Mouse (Mus musculus): ENCODE measurements around the gene Atp2b2. TPM values are rescaled to one million over a fixed set of nuclear protein-coding genes. Genes with fewer than 3 reads are reported as not detected.

The Atp2b2 gene
- polyA plus RNA-seq (2014; fragmentation: Nextera tagmentation; extraction: Ambion mirVana) = 0.07 and 0.09 TPM in 2 replicates

- 26% methylated on average over 12 of the region's 12 CpGs for WGBS
- H3K27ac ChIP-seq (replicated peaks; ENCODE audit: low read depth, low read length) = no peak within 1 kb of the TSS
- no peak within 1 kb of the TSS for H3K9ac ChIP-seq (ENCODE audit: low read length)
- no peaks in the 10 kb centered on the region for H3K9me3 ChIP-seq (ENCODE audit: control insufficient read depth, low read length)
- no peak for DNase-seq (ENCODE audit: low spot score)
- H3K27me3 ChIP-seq (ENCODE audit: control insufficient read depth, insufficient read depth, low read length) = peaks cover 45% of the 10 kb centered on the region
- no peak for ATAC-seq (ENCODE audit: insufficient number of reproducible peaks, low FRiP score, low TSS enrichment, low read depth)
- peak within 1 kb of the TSS; percentile 36 for H3K4me3 ChIP-seq (ENCODE audit: low read depth, low read length)
- no peaks in the 10 kb centered on the region for H3K36me3 ChIP-seq (ENCODE audit: control insufficient read depth, insufficient read depth, low read length)
- peak within 1 kb of the TSS; percentile 87 for H3K4me2 ChIP-seq (ENCODE audit: low read depth, severe bottlenecking)
- H3K4me1 ChIP-seq (ENCODE audit: control insufficient read depth, insufficient read depth, low read length) = no peaks in the 10 kb centered on the region
Measured at GRCm38 (mm10) chr6:114042332-114042731, at the start of gene Atp2b2. Gene Atp2b2, minus strand, starts transcription at chr6:114042613.

GRCm38 (mm10) chr6:114089626-114090025 lies 47.2 kb upstream of the Atp2b2 start:
- Histone ChIP-seq H3K4me3 (ENCODE audit: low read depth, low read length) (no peak overlapping the region), H3K9me3 (ENCODE audit: control insufficient read depth, low read length) (no peaks in the 10 kb centered on the region), H3K4me1 (ENCODE audit: control insufficient read depth, insufficient read depth, low read length) (no peaks in the 10 kb centered on the region), H3K9ac (ENCODE audit: low read length) (no peak overlapping the region), H3K27ac (replicated peaks; ENCODE audit: low read depth, low read length) (no peak overlapping the region), H3K36me3 (ENCODE audit: control insufficient read depth, insufficient read depth, low read length) (no peaks in the 10 kb centered on the region), H3K4me2 (ENCODE audit: low read depth, severe bottlenecking) (no peak overlapping the region), H3K27me3 (ENCODE audit: control insufficient read depth, insufficient read depth, low read length) (0 out of 2 replicates have a peak, but pooled peaks cover 3% of the 10 kb centered on the region)
- ATAC-seq (ENCODE audit: insufficient number of reproducible peaks, low FRiP score, low TSS enrichment, low read depth) (no peak), DNase-seq (ENCODE audit: low spot score) (peak; percentile 85)
- WGBS = 24% methylated on average over 5 of the region's 5 CpGs

DNA sequence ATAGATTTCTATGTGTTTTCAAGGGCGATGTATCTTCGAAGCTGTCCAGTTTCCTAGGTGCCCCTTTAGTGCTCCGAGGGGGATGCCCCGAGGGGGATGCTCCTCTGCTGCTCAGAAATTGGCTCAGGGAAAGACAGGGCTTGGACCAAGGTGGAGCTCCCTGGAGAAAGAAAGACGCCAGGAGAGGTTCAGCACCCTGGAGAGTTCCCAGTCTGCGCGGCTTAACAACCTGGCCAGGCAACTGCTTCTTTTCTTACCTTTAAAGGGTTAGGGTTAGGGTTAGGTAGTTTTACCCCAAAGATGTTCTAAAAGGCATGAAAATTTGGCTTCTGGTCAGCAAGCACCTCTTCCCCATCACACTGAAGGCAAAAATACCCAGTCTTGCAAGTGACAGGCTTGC lies 44.7 kb upstream of the Atp2b2 start:
- no peak overlapping the region for H3K9ac ChIP-seq (ENCODE audit: low read length)
- no peaks in the 10 kb centered on the region for H3K9me3 ChIP-seq (ENCODE audit: control insufficient read depth, low read length)
- 0 out of 2 replicates have a peak, but pooled peaks cover 3% of the 10 kb centered on the region for H3K27me3 ChIP-seq (ENCODE audit: control insufficient read depth, insufficient read depth, low read length)
- ATAC-seq (ENCODE audit: insufficient number of reproducible peaks, low FRiP score, low TSS enrichment, low read depth) = no peak
- no peaks in the 10 kb centered on the region for H3K4me1 ChIP-seq (ENCODE audit: control insufficient read depth, insufficient read depth, low read length)
- H3K36me3 ChIP-seq (ENCODE audit: control insufficient read depth, insufficient read depth, low read length) = no peaks in the 10 kb centered on the region
- H3K27ac ChIP-seq (replicated peaks; ENCODE audit: low read depth, low read length) = no peak overlapping the region
- H3K4me2 ChIP-seq (ENCODE audit: low read depth, severe bottlenecking) = no peak overlapping the region
- H3K4me3 ChIP-seq (ENCODE audit: low read depth, low read length) = no peak overlapping the region
- 19% methylated on average over 7 of the region's 7 CpGs for WGBS
- DNase-seq (ENCODE audit: low spot score) = peak; percentile 86

- H3K4me3 ChIP-seq (ENCODE audit: low read depth, low read length) = no peak overlapping the region
- H3K4me2 ChIP-seq (ENCODE audit: low read depth, severe bottlenecking) = no peak overlapping the region
- ATAC-seq (ENCODE audit: insufficient number of reproducible peaks, low FRiP score, low TSS enrichment, low read depth) (no peak), DNase-seq (ENCODE audit: low spot score) (no peak)
- H3K9ac ChIP-seq (ENCODE audit: low read length) = no peak overlapping the region
- H3K36me3 ChIP-seq (ENCODE audit: control insufficient read depth, insufficient read depth, low read length) = no peaks in the 10 kb centered on the region
- H3K27me3 ChIP-seq (ENCODE audit: control insufficient read depth, insufficient read depth, low read length) = no peaks in the 10 kb centered on the region
- no peak overlapping the region for H3K27ac ChIP-seq (replicated peaks; ENCODE audit: low read depth, low read length)
- no peaks in the 10 kb centered on the region for H3K4me1 ChIP-seq (ENCODE audit: control insufficient read depth, insufficient read depth, low read length)
- no peaks in the 10 kb centered on the region for H3K9me3 ChIP-seq (ENCODE audit: control insufficient read depth, low read length)
Measured at GRCm38 (mm10) chr6:114078556-114078955, 36.1 kb upstream of the Atp2b2 start.

DNA sequence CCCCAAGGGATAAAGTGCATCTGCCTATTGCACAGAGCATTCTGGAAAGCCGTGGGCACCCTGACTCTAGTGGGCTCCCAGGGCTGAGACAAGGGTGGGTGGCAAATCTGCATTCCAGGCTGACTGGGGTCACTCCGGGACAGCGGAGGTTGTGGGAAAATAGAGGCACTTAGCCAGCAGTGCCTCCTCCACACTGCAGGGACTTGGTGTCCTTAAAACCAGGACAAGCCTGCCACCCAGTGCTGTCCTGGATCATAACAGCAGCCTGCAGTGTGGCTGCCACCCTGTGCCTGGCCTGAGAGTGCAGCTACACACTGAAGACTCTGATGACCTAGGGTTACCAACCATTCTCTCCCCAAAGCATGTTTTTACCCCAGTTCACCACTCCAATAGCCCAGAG lies 34.1 kb upstream of the Atp2b2 start:
- H3K4me2 ChIP-seq (ENCODE audit: low read depth, severe bottlenecking) = no peak overlapping the region
- H3K27ac ChIP-seq (replicated peaks; ENCODE audit: low read depth, low read length) = no peak overlapping the region
- H3K27me3 ChIP-seq (ENCODE audit: control insufficient read depth, insufficient read depth, low read length) = no peaks in the 10 kb centered on the region
- H3K36me3 ChIP-seq (ENCODE audit: control insufficient read depth, insufficient read depth, low read length) = no peaks in the 10 kb centered on the region
- no peaks in the 10 kb centered on the region for H3K9me3 ChIP-seq (ENCODE audit: control insufficient read depth, low read length)
- DNase-seq (ENCODE audit: low spot score) (no peak), ATAC-seq (ENCODE audit: insufficient number of reproducible peaks, low FRiP score, low TSS enrichment, low read depth) (no peak)
- H3K4me3 ChIP-seq (ENCODE audit: low read depth, low read length) = no peak overlapping the region
- WGBS = 69% methylated on average over 3 of the region's 3 CpGs
- no peak overlapping the region for H3K9ac ChIP-seq (ENCODE audit: low read length)
- no peaks in the 10 kb centered on the region for H3K4me1 ChIP-seq (ENCODE audit: control insufficient read depth, insufficient read depth, low read length)

GRCm38 (mm10) chr6:114076061-114076460 lies 33.6 kb upstream of the Atp2b2 start:
- DNase-seq (ENCODE audit: low spot score) (no peak), ATAC-seq (ENCODE audit: insufficient number of reproducible peaks, low FRiP score, low TSS enrichment, low read depth) (no peak)
- no peak overlapping the region for H3K4me3 ChIP-seq (ENCODE audit: low read depth, low read length)
- H3K36me3 ChIP-seq (ENCODE audit: control insufficient read depth, insufficient read depth, low read length) = no peaks in the 10 kb centered on the region
- 57% methylated on average over 5 of the region's 5 CpGs for WGBS
- H3K9ac ChIP-seq (ENCODE audit: low read length) = no peak overlapping the region
- no peaks in the 10 kb centered on the region for H3K27me3 ChIP-seq (ENCODE audit: control insufficient read depth, insufficient read depth, low read length)
- H3K4me2 ChIP-seq (ENCODE audit: low read depth, severe bottlenecking) = no peak overlapping the region
- no peaks in the 10 kb centered on the region for H3K4me1 ChIP-seq (ENCODE audit: control insufficient read depth, insufficient read depth, low read length)
- H3K27ac ChIP-seq (replicated peaks; ENCODE audit: low read depth, low read length) = no peak overlapping the region
- H3K9me3 ChIP-seq (ENCODE audit: control insufficient read depth, low read length) = no peaks in the 10 kb centered on the region

DNA sequence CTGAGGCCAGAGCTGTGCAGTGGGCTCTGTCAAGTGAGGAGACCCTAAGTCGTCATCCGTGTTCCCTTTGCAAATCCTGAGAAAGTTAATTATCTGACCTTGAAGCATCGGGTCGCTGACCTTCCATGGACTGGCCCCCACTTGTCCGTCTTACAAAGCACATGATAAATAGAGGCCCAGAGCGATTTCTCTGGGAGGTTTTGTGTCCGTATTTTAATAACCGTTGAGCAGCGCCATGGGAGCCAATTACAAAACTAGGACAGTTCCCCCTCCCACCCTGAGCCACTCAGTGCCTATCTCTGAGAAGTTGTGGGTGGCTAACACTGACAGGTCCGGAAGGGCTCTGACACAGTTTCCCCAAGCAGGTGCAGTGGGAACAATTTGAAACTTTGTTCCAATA lies 32.5 kb upstream of the Atp2b2 start:
- Histone ChIP-seq H3K4me1 (ENCODE audit: control insufficient read depth, insufficient read depth, low read length) (no peaks in the 10 kb centered on the region), H3K4me3 (ENCODE audit: low read depth, low read length) (no peak overlapping the region), H3K4me2 (ENCODE audit: low read depth, severe bottlenecking) (no peak overlapping the region), H3K36me3 (ENCODE audit: control insufficient read depth, insufficient read depth, low read length) (no peaks in the 10 kb centered on the region), H3K9ac (ENCODE audit: low read length) (no peak overlapping the region), H3K9me3 (ENCODE audit: control insufficient read depth, low read length) (no peaks in the 10 kb centered on the region), H3K27me3 (ENCODE audit: control insufficient read depth, insufficient read depth, low read length) (no peaks in the 10 kb centered on the region), H3K27ac (replicated peaks; ENCODE audit: low read depth, low read length) (no peak overlapping the region)
- ATAC-seq (ENCODE audit: insufficient number of reproducible peaks, low FRiP score, low TSS enrichment, low read depth) = no peak
- WGBS = 78% methylated on average over 10 of the region's 10 CpGs
- no peak for DNase-seq (ENCODE audit: low spot score)

DNA sequence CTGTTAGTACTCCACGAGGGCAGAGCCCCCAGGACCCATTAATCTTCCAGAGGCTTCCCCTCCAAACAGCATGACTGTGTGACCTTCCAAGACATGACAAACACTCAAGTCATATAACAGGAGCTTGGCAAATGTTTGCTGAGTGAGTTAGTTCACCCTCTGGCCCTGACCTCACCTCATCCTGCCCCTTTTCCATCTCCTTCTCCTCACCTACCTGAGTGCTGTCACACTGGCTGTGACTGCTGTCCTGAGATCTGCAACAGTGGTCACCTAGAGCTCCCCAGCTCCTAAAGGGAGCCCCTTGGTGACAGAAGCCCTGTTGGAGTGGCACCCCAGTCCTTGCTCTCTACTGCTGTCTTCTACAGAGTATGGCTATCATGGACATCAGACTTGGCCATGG lies 31.8 kb upstream of the Atp2b2 start:
- Histone ChIP-seq H3K9me3 (ENCODE audit: control insufficient read depth, low read length) (no peaks in the 10 kb centered on the region), H3K36me3 (ENCODE audit: control insufficient read depth, insufficient read depth, low read length) (no peaks in the 10 kb centered on the region), H3K27ac (replicated peaks; ENCODE audit: low read depth, low read length) (no peak overlapping the region), H3K27me3 (ENCODE audit: control insufficient read depth, insufficient read depth, low read length) (no peaks in the 10 kb centered on the region), H3K4me1 (ENCODE audit: control insufficient read depth, insufficient read depth, low read length) (no peaks in the 10 kb centered on the region), H3K4me3 (ENCODE audit: low read depth, low read length) (no peak overlapping the region), H3K9ac (ENCODE audit: low read length) (no peak overlapping the region), H3K4me2 (ENCODE audit: low read depth, severe bottlenecking) (no peak overlapping the region)
- DNase-seq (ENCODE audit: low spot score) (no peak), ATAC-seq (ENCODE audit: insufficient number of reproducible peaks, low FRiP score, low TSS enrichment, low read depth) (no peak)
- WGBS = 22% methylated on average over 1 of the region's 1 CpGs

DNA sequence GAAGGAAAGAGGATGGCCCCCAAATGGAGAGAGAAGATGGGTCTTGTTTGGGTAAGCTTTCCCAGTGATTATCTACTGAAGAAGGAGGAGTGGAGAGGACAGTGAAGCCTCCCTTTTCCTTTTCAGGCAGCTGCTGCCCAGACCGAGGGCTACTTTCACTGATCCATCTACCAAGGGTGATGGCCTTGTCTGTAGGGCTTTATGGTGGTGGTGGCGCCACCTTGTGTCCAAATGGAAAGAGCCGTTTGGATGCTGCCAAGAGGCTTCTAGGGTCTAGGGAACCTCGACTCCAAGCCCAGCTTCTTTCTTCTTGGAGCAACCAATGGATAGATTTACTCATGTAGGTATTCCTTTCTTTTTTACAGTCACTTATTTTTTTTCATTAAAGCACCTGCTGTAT lies 29.2 kb upstream of the Atp2b2 start:
- Histone ChIP-seq H3K9me3 (ENCODE audit: control insufficient read depth, low read length) (no peaks in the 10 kb centered on the region), H3K27me3 (ENCODE audit: control insufficient read depth, insufficient read depth, low read length) (no peaks in the 10 kb centered on the region), H3K4me1 (ENCODE audit: control insufficient read depth, insufficient read depth, low read length) (no peaks in the 10 kb centered on the region), H3K36me3 (ENCODE audit: control insufficient read depth, insufficient read depth, low read length) (no peaks in the 10 kb centered on the region), H3K4me3 (ENCODE audit: low read depth, low read length) (no peak overlapping the region), H3K4me2 (ENCODE audit: low read depth, severe bottlenecking) (no peak overlapping the region), H3K9ac (ENCODE audit: low read length) (no peak overlapping the region), H3K27ac (replicated peaks; ENCODE audit: low read depth, low read length) (no peak overlapping the region)
- DNase-seq (ENCODE audit: low spot score) (peak; percentile 70), ATAC-seq (ENCODE audit: insufficient number of reproducible peaks, low FRiP score, low TSS enrichment, low read depth) (no peak)
- 14% methylated on average over 4 of the region's 4 CpGs for WGBS

All from limb, embryonic 11.5 days (tissue).